Comparison of ENCODE assay signal across 8 mouse cellular contexts in the genomic region with DNA sequence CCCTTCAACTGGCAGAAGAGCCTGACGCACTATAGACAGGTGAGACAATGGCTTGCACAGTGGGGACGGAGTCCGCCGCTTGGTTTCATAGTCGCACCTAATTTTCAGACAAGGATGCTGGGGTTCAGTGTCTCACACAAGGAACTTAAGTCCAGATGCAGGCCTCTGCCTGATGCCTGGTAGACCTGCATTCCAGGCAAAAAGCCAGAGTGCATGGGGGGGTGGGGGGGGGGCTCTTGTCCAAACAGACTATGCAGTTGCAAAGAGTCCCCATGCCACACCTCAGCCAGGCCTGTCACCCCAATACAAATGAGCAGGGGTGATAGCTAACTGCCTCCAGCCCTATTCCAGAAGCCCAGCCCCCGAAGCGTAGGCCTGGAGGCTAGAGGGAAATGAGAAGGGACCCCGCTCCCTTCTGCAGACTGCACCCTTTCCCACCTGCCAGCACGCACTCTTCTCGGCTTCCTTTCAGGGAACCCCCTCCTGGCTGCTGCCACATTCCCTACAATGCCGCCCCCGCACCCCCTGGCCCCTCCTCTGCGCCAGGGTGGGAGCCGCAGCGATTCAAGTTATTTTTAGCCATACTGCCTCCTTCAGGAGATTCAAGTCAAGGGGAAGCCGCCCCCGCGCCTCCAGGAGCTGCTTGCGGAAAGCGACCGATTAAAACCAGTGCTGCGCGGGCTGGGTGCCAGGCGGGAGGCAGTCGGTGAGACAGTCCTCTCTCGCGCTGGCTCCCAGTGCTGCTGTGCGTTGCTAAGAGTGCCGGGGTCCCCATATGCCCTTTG. TPM values are rescaled to one million over a fixed set of nuclear protein-coding genes. Genes with fewer than 3 reads are reported as not detected.
DNase-seq lines count a peak whose midpoint lies in the region; ATAC-seq lines count a peak whose summit lies in the region.

No protein-coding gene starts in this region.

- H3K27ac ChIP-seq in hindbrain, embryonic 16.5 days (ENCODE audit: low read depth, low read length) = peak overlapping the region; percentile 59

- peak; percentile 94 for DNase-seq in NIH3T3 (ENCODE audit: low read depth)
- peak; percentile 53 to 78 for DNase-seq in cerebellum, postnatal 4 days (ENCODE audit: low spot score in 2 of 2)
- DNase-seq in gastrocnemius, adult 8-10 months (ENCODE audit: low spot score in 2 of 2) = peak; percentile 60 to 74
- DNase-seq in left cerebral cortex, adult 18-20 months (ENCODE audit: low spot score in 2 of 2) = peak; percentile 94 to 98
- DNase-seq in lung, postnatal 25 days (ENCODE audit: low spot score) = peak; percentile 64
- peak; percentile 96 to 98 for DNase-seq in right cerebral cortex, adult 2 months (ENCODE audit: low spot score in 2 of 2)
- DNase-seq in yolk sac, embryonic 10.5 days (ENCODE audit: low spot score) = no peak

- no peaks in the 10 kb centered on the region for H3K36me3 ChIP-seq in hindbrain, embryonic 16.5 days (ENCODE audit: control insufficient read depth, insufficient read depth, low read length)

- 19% methylated on average over 21 of the region's 29 CpGs for WGBS in hindbrain, embryonic 16.5 days

- peak overlapping the region; percentile 79 for H3K4me2 ChIP-seq in hindbrain, embryonic 16.5 days (ENCODE audit: low read length)

- no peaks in the 10 kb centered on the region for H3K27me3 ChIP-seq in hindbrain, embryonic 16.5 days (replicated peaks; ENCODE audit: control insufficient read depth, insufficient read depth, low read length)

- H3K9ac ChIP-seq in hindbrain, embryonic 16.5 days (ENCODE audit: low read depth, low read length) = peak overlapping the region; percentile 65

- ATAC-seq in hindbrain, embryonic 16.5 days = peak; percentile 76

- peaks cover 29% of the 10 kb centered on the region for H3K4me1 ChIP-seq in hindbrain, embryonic 16.5 days (ENCODE audit: control insufficient read depth, insufficient read depth, low read depth, low read length)

- H3K4me3 ChIP-seq in hindbrain, embryonic 16.5 days (ENCODE audit: low read length) = peak overlapping the region; percentile 29

- no peaks in the 10 kb centered on the region for H3K9me3 ChIP-seq in hindbrain, embryonic 16.5 days (ENCODE audit: control insufficient read depth, low read length)

RNA-seq across cellular contexts. Expression of a gene that starts 11.2 kb away (rescaled TPM):
- total RNA-seq in gastrocnemius, adult 8-10 months (2022) = 100 to 1,000 TPM; 259 to 320 (median 274) TPM
- 603 and 620 TPM in 2 replicates for polyA plus RNA-seq in hindbrain, embryonic 16.5 days (2015; fragmentation: Nextera tagmentation; extraction: Ambion mirVana)
- total RNA-seq in left cerebral cortex, adult 18-20 months (2021) = 100 to 1,000 TPM; 275 to 295 TPM

RNA-seq across cellular contexts. Expression of a gene that starts 20.1 kb away (rescaled TPM):
- 10 to 100 TPM in 2 of 4 experiments, 1 to 10 TPM in 2; 6.2 to 13.0 (median 9.1) TPM for total RNA-seq in gastrocnemius, adult 8-10 months (2022)
- polyA plus RNA-seq in hindbrain, embryonic 16.5 days (2015; fragmentation: Nextera tagmentation; extraction: Ambion mirVana) = 26.2 and 26.6 TPM in 2 replicates
- total RNA-seq in left cerebral cortex, adult 18-20 months (2021) = 10 to 100 TPM; 15.6 to 19.4 TPM

RNA-seq across cellular contexts. Expression of a gene that starts 29.2 kb away (rescaled TPM):
- total RNA-seq in gastrocnemius, adult 8-10 months (2022) = 1 to 10 TPM; 2.1 to 3.8 (median 3.3) TPM
- polyA plus RNA-seq in hindbrain, embryonic 16.5 days (2015; fragmentation: Nextera tagmentation; extraction: Ambion mirVana) = 12.1 and 13.2 TPM in 2 replicates
- total RNA-seq in left cerebral cortex, adult 18-20 months (2021) = 10 to 100 TPM; 12.5 to 12.7 TPM

RNA-seq across cellular contexts. Expression of a gene that starts 29.4 kb away (rescaled TPM):
- 10 to 100 TPM; 15.2 to 17.8 (median 16.7) TPM for total RNA-seq in gastrocnemius, adult 8-10 months (2022)
- polyA plus RNA-seq in hindbrain, embryonic 16.5 days (2015; fragmentation: Nextera tagmentation; extraction: Ambion mirVana) = 83.8 and 87.8 TPM in 2 replicates
- 10 to 100 TPM; 35.3 to 36.5 TPM for total RNA-seq in left cerebral cortex, adult 18-20 months (2021)

RNA-seq across cellular contexts. Expression of a gene that starts 35.1 kb away (rescaled TPM):
- total RNA-seq in gastrocnemius, adult 8-10 months (2022) = 10 to 100 TPM; 49.9 to 70.6 (median 61.3) TPM
- polyA plus RNA-seq in hindbrain, embryonic 16.5 days (2015; fragmentation: Nextera tagmentation; extraction: Ambion mirVana) = 228 and 235 TPM in 2 replicates
- total RNA-seq in left cerebral cortex, adult 18-20 months (2021) = 100 to 1,000 TPM; 207 to 212 TPM
